Mouse (Mus musculus): ENCODE results near the gene Galnt17. TPM values are rescaled to one million over a fixed set of nuclear protein-coding genes. Genes with fewer than 3 reads are reported as not detected.

Galnt17 gene
- total RNA-seq, 2 experiments from 2014 or later: not detected

- no peak for ATAC-seq (replicated peaks; ENCODE audit: poor library complexity)
Observed at GRCm38 (mm10) chr5:130854430-130854829, 453.9 kb downstream of the Galnt17 start.

DNA sequence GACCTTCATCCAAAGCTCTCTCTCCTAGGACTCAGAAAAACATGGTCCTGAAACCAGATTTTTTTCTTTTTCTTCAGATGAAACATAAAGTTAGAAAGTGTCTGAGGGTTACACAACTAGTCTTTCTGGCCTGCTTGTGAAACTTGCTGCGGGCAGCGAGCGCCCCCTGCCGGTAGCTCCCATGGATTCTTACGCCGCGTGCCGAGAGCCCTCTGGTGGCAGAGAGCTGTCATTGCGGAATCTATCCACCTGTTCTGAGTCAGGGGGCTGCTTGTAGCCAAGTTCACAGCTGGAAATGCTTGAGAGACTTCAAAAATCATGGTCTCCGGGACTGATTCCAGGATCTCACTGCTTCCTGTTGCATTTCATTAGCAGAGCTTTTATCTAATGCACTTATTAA is 454.9 kb downstream of the Galnt17 start:
- ATAC-seq (replicated peaks; ENCODE audit: poor library complexity): peak; percentile 97

DNA sequence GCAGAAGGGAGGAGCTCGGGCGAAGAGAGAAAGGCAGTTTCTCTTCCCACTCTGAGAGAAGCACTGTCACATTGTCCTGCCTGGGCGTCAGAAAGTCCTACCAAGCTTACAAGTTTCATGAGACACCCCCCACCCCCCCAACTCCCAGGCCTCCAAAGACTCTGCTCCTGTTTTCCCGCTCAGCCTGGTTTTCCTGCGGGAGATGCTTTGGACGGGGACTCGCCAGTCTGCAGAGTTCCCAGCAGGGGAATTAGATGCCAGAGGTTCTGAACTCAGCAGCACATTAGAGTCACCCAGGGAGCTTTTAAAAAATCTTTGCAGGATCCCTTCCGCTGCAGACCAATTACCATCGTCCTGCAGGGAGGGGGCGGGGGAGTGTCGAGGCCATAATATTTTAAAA is 456.1 kb downstream of the Galnt17 start:
- ATAC-seq (replicated peaks; ENCODE audit: poor library complexity): no peak

- ATAC-seq (replicated peaks; ENCODE audit: poor library complexity): no peak
Observed at GRCm38 (mm10) chr5:130849610-130850009, 458.7 kb downstream of the Galnt17 start.

- no peak for ATAC-seq (replicated peaks; ENCODE audit: poor library complexity)
Observed at GRCm38 (mm10) chr5:130848562-130848961, 459.7 kb downstream of the Galnt17 start.

DNA sequence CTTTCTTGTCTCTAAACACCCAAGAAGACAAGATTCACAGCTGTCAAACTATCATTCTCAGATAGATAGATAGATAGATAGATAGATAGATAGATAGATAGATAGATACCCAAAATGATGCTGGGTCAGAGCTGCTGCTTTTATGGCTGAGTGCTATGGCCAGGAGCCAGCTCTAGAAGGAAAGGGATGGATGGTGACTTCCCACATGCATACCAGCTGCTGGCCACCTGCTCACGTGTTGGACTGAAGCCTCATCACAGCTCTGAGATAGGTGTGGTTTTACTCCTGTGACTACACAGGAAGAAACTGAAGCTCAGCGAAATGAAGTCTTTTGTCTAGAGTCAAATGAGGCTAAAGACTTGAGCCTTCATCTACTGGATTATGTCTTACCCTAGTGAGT is 482.5 kb downstream of the Galnt17 start:
- ATAC-seq (replicated peaks; ENCODE audit: poor library complexity): no peak
